Mouse (Mus musculus): ENCODE measurements around the gene Fbxw7. TPM values are rescaled to one million over a fixed set of nuclear protein-coding genes. Genes with fewer than 3 reads are reported as not detected.

The Fbxw7 gene
- total and polyA plus RNA-seq, 3 experiments: 5.8 to 27.5 (median 16.8) TPM

DNA sequence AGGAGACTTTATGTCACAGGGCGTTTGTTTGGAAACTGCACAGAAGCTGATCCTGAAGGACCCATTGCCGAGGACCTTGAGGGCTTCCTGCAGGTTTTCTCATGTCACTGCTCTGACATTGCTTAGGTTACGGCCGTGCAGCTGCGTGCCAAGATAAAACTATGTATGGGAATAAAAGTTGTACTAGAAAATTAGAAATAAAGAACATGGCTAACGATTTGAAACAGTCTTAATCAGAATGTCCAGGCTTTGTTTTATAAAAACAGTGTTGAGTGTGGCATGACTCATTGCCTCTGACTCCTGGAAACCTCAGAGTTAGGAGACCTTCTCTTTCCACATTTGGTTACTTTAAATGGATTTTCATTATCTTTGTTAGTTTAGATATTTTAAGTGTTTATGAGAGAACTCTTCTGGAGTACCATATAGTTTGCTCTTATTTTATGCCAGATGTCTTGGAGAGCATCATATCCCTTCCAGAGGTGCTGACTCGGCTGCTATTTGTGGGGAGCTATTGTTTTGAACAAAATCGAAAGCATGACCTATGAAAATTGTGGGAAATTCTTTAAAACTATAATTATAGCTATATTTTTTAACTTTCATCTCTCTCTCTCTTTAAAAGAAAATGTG lies 112.2 kb downstream of the Fbxw7 start:
- peaks cover 3% of the 10 kb centered on the region; the same call in 1 of the 2 replicates for H3K4me1 ChIP-seq (ENCODE audit: insufficient read depth, low read depth, low read length)
- no peaks in the 10 kb centered on the region for H3K9me3 ChIP-seq (replicated peaks)
- no peak for ATAC-seq (ENCODE audit: extremely low read depth, insufficient number of reproducible peaks, low FRiP score, poor library complexity, severe bottlenecking)
- no peak for TF ChIP-seq GATA2 (IDR thresholded peaks at IDR 0.05; ENCODE audit: borderline replicate concordance, low read depth, low read length)
- TF ChIP-seq CTCF (IDR thresholded peaks at IDR 0.05; ENCODE audit: low read depth, low read length): no peak
- no peak for TF ChIP-seq GATA1 (IDR thresholded peaks at IDR 0.05; ENCODE audit: borderline replicate concordance, low read length)
- no peak for TF ChIP-seq POLR2AphosphoS5 (IDR thresholded peaks at IDR 0.05; ENCODE audit: insufficient replicate concordance, low read depth, low read length)
- no peak for TF ChIP-seq TAL1 (conservative IDR thresholded peaks at IDR 0.05; ENCODE audit: low read depth, low read length)
- H3K36me3 ChIP-seq (replicated peaks): peaks cover 40% of the 10 kb centered on the region
- no peak overlapping the region for H3K4me3 ChIP-seq (ENCODE audit: low read depth, low read length)
- DNase-seq (ENCODE audit: low spot score): no peak
- no peaks in the 10 kb centered on the region for H3K27me3 ChIP-seq (ENCODE audit: insufficient read depth, low read length)

DNA sequence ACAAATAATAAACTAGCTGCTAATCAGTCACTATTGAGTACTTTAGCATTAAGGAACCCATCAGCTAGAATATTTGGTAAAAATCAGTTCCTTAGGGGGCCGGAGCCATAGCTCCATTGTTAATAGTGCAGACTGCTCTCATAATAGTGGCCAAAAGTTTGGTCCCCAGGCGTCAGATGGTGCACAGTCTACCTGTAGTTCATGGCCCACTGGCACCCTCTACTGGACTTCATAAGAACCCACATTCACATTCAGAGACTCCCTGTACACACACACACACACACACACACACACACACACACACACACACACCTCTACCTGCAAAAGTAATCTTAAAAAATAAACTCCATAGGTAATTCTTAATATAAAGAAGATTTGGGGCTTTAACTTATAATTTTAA lies 112.8 kb downstream of the Fbxw7 start:
- Histone ChIP-seq H3K36me3 (replicated peaks) (peaks cover 40% of the 10 kb centered on the region), H3K4me1 (ENCODE audit: insufficient read depth, low read depth, low read length) (peaks cover 3% of the 10 kb centered on the region; the same call in 1 of the 2 replicates), H3K27me3 (ENCODE audit: insufficient read depth, low read length) (no peaks in the 10 kb centered on the region), H3K4me3 (ENCODE audit: low read depth, low read length) (no peak overlapping the region), H3K9me3 (replicated peaks) (no peaks in the 10 kb centered on the region)
- DNase-seq (ENCODE audit: low spot score): no peak
- ATAC-seq (ENCODE audit: extremely low read depth, insufficient number of reproducible peaks, low FRiP score, poor library complexity, severe bottlenecking): no peak
- TF ChIP-seq POLR2AphosphoS5 (IDR thresholded peaks at IDR 0.05; ENCODE audit: insufficient replicate concordance, low read depth, low read length) (no peak), GATA1 (IDR thresholded peaks at IDR 0.05; ENCODE audit: borderline replicate concordance, low read length) (no peak), TAL1 (conservative IDR thresholded peaks at IDR 0.05; ENCODE audit: low read depth, low read length) (no peak), CTCF (IDR thresholded peaks at IDR 0.05; ENCODE audit: low read depth, low read length) (no peak), GATA2 (IDR thresholded peaks at IDR 0.05; ENCODE audit: borderline replicate concordance, low read depth, low read length) (no peak)

GRCm38 (mm10) chr3:84929171-84929570 lies 114.1 kb downstream of the Fbxw7 start:
- peaks cover 35% of the 10 kb centered on the region for H3K36me3 ChIP-seq (replicated peaks)
- no peaks in the 10 kb centered on the region for H3K27me3 ChIP-seq (ENCODE audit: insufficient read depth, low read length)
- H3K9me3 ChIP-seq (replicated peaks): no peaks in the 10 kb centered on the region
- H3K4me3 ChIP-seq (ENCODE audit: low read depth, low read length): no peak overlapping the region
- no peaks in the 10 kb centered on the region; the same call in 1 of the 2 replicates for H3K4me1 ChIP-seq (ENCODE audit: insufficient read depth, low read depth, low read length)
- ATAC-seq (ENCODE audit: extremely low read depth, insufficient number of reproducible peaks, low FRiP score, poor library complexity, severe bottlenecking) (no peak), DNase-seq (ENCODE audit: low spot score) (no peak)
- TF ChIP-seq TAL1 (conservative IDR thresholded peaks at IDR 0.05; ENCODE audit: low read depth, low read length) (no peak), GATA1 (IDR thresholded peaks at IDR 0.05; ENCODE audit: borderline replicate concordance, low read length) (no peak), GATA2 (IDR thresholded peaks at IDR 0.05; ENCODE audit: borderline replicate concordance, low read depth, low read length) (no peak), POLR2AphosphoS5 (IDR thresholded peaks at IDR 0.05; ENCODE audit: insufficient replicate concordance, low read depth, low read length) (no peak), CTCF (IDR thresholded peaks at IDR 0.05; ENCODE audit: low read depth, low read length) (no peak)

DNA sequence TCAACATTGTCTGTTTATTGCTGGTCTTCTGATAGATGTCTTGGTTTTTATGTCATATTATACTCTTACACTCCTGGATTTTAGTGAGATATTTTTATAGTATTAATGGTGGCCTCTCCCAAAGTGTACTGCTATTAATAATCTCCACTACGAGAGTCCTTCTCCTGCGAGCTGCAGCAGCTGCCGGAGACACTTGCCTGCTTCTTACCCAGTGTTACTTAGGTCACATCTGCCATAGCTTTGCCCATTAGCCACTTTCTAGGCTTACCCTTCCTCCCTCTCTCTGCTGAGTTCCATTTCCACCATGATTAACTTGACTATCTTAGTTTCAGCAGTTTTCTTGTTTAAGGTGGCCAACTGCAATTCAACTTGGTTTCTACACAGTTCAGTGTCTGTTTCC lies 115.6 kb downstream of the Fbxw7 start:
- DNase-seq (ENCODE audit: low spot score): no peak
- Histone ChIP-seq H3K4me1 (ENCODE audit: insufficient read depth, low read depth, low read length) (no peaks in the 10 kb centered on the region; the same call in 1 of the 2 replicates), H3K4me3 (ENCODE audit: low read depth, low read length) (no peak overlapping the region), H3K9me3 (replicated peaks) (no peaks in the 10 kb centered on the region), H3K36me3 (replicated peaks) (peaks cover 21% of the 10 kb centered on the region), H3K27me3 (ENCODE audit: insufficient read depth, low read length) (no peaks in the 10 kb centered on the region)
- TF ChIP-seq GATA1 (IDR thresholded peaks at IDR 0.05; ENCODE audit: borderline replicate concordance, low read length) (no peak), POLR2AphosphoS5 (IDR thresholded peaks at IDR 0.05; ENCODE audit: insufficient replicate concordance, low read depth, low read length) (no peak), CTCF (IDR thresholded peaks at IDR 0.05; ENCODE audit: low read depth, low read length) (no peak), GATA2 (IDR thresholded peaks at IDR 0.05; ENCODE audit: borderline replicate concordance, low read depth, low read length) (no peak), TAL1 (conservative IDR thresholded peaks at IDR 0.05; ENCODE audit: low read depth, low read length) (no peak)
- ATAC-seq (ENCODE audit: extremely low read depth, insufficient number of reproducible peaks, low FRiP score, poor library complexity, severe bottlenecking): no peak

- H3K9me3 ChIP-seq (replicated peaks): no peaks in the 10 kb centered on the region
- H3K36me3 ChIP-seq (replicated peaks): peaks cover 19% of the 10 kb centered on the region
- DNase-seq (ENCODE audit: low spot score) (no peak), ATAC-seq (ENCODE audit: extremely low read depth, insufficient number of reproducible peaks, low FRiP score, poor library complexity, severe bottlenecking) (no peak)
- no peaks in the 10 kb centered on the region for H3K27me3 ChIP-seq (ENCODE audit: insufficient read depth, low read length)
- TF ChIP-seq TAL1 (conservative IDR thresholded peaks at IDR 0.05; ENCODE audit: low read depth, low read length): no peak
- TF ChIP-seq CTCF (IDR thresholded peaks at IDR 0.05; ENCODE audit: low read depth, low read length): no peak
- no peak for TF ChIP-seq GATA2 (IDR thresholded peaks at IDR 0.05; ENCODE audit: borderline replicate concordance, low read depth, low read length)
- no peak for TF ChIP-seq GATA1 (IDR thresholded peaks at IDR 0.05; ENCODE audit: borderline replicate concordance, low read length)
- TF ChIP-seq POLR2AphosphoS5 (IDR thresholded peaks at IDR 0.05; ENCODE audit: insufficient replicate concordance, low read depth, low read length): no peak
- H3K4me1 ChIP-seq (ENCODE audit: insufficient read depth, low read depth, low read length): peaks cover 6% of the 10 kb centered on the region; the same call in 1 of the 2 replicates
- no peak overlapping the region for H3K4me3 ChIP-seq (ENCODE audit: low read depth, low read length)
These were observed 120.7 kb downstream of the Fbxw7 start for GRCm38 (mm10) chr3:84935729-84936128.

- Histone ChIP-seq H3K4me3 (ENCODE audit: low read depth, low read length) (no peak overlapping the region), H3K27me3 (ENCODE audit: insufficient read depth, low read length) (no peaks in the 10 kb centered on the region), H3K4me1 (ENCODE audit: insufficient read depth, low read depth, low read length) (peaks cover 6% of the 10 kb centered on the region; the same call in 1 of the 2 replicates), H3K9me3 (replicated peaks) (no peaks in the 10 kb centered on the region), H3K36me3 (replicated peaks) (peaks cover 14% of the 10 kb centered on the region)
- TF ChIP-seq TAL1 (conservative IDR thresholded peaks at IDR 0.05; ENCODE audit: low read depth, low read length): no peak
- TF ChIP-seq GATA1 (IDR thresholded peaks at IDR 0.05; ENCODE audit: borderline replicate concordance, low read length): no peak
- TF ChIP-seq GATA2 (IDR thresholded peaks at IDR 0.05; ENCODE audit: borderline replicate concordance, low read depth, low read length): no peak
- TF ChIP-seq CTCF (IDR thresholded peaks at IDR 0.05; ENCODE audit: low read depth, low read length): no peak
- TF ChIP-seq POLR2AphosphoS5 (IDR thresholded peaks at IDR 0.05; ENCODE audit: insufficient replicate concordance, low read depth, low read length): no peak
- ATAC-seq (ENCODE audit: extremely low read depth, insufficient number of reproducible peaks, low FRiP score, poor library complexity, severe bottlenecking): no peak
- no peak for DNase-seq (ENCODE audit: low spot score)
These were observed 121.2 kb downstream of the Fbxw7 start for GRCm38 (mm10) chr3:84936252-84936651.

Measured in G1E (cell line).